9 mouse cellular contexts compared by ENCODE assay signal in genomic region chr6:114737931-114738759, GRCm38 (mm10).
DNase-seq lines count a peak whose midpoint lies in the region; ATAC-seq and TF ChIP-seq lines count a peak whose summit lies in the region.
"Had no signal": no experiment of that assay in that cellular context is flagged by ENCODE, and none has a peak within 500 bp of the region (broad histone marks: within the 10 kb centered on the region; RNA-seq: fewer than 3 reads in every experiment).

No protein-coding gene starts in this region.

- no peak for TF ChIP-seq POLR2A in ES-Bruce4 (IDR thresholded peaks at IDR 0.05; ENCODE audit: insufficient read depth, low read length)

- peak overlapping the region; percentile 57 for H3K4me2 ChIP-seq in hindbrain, postnatal 0 days (ENCODE audit: low read depth, low read length)
- H3K4me2 ChIP-seq in neural tube, embryonic 13.5 days = peak overlapping the region; percentile 65

- TF ChIP-seq EP300 in ES-Bruce4 (IDR thresholded peaks at IDR 0.05; ENCODE audit: insufficient read depth, low read depth, low read length) = no peak

- peak overlapping the region; percentile 53 for H3K9ac ChIP-seq in ES-Bruce4 (ENCODE audit: low read depth, poor library complexity, severe bottlenecking)
- peak overlapping the region; percentile 60 for H3K9ac ChIP-seq in hindbrain, postnatal 0 days (replicated peaks; ENCODE audit: low read length)
- peak overlapping the region; percentile 77 for H3K9ac ChIP-seq in neural tube, embryonic 13.5 days

- no peak for TF ChIP-seq CTCF in ES-Bruce4 (IDR thresholded peaks at IDR 0.05; ENCODE audit: low read depth, low read length)
- no peak for TF ChIP-seq CTCF in hindbrain, postnatal 0 days (IDR thresholded peaks at IDR 0.05; ENCODE audit: low read depth)

- no peaks in the 10 kb centered on the region for H3K4me1 ChIP-seq in ES-Bruce4 (ENCODE audit: control insufficient read depth, insufficient read depth, low read length)
- H3K4me1 ChIP-seq in hindbrain, postnatal 0 days (ENCODE audit: insufficient read depth, low read length) = peaks cover 9% of the 10 kb centered on the region
- peaks cover 19% of the 10 kb centered on the region for H3K4me1 ChIP-seq in neural tube, embryonic 13.5 days (replicated peaks)

- no peaks in the 10 kb centered on the region for H3K36me3 ChIP-seq in ES-Bruce4 (ENCODE audit: control insufficient read depth, insufficient read depth, low read length, poor library complexity, severe bottlenecking)
- H3K36me3 ChIP-seq in hindbrain, postnatal 0 days (ENCODE audit: insufficient read depth, low read length) = no peaks in the 10 kb centered on the region
- peaks cover 36% of the 10 kb centered on the region for H3K36me3 ChIP-seq in neural tube, embryonic 13.5 days

- H3K4me3 ChIP-seq in ES-Bruce4 (ENCODE audit: low read depth, low read length) = peak overlapping the region; percentile 47
- H3K4me3 ChIP-seq in hindbrain, postnatal 0 days (ENCODE audit: low read length) = peak overlapping the region; percentile 23
- peak overlapping the region; percentile 36 for H3K4me3 ChIP-seq in neural tube, embryonic 13.5 days
- H3K4me3 ChIP-seq: erythroblast, embryonic 14.5 days had no signal

- ATAC-seq in hindbrain, postnatal 0 days = peak; percentile 77
- ATAC-seq in neural tube, embryonic 13.5 days (ENCODE audit: low read depth) = peak; percentile 74

- 10% methylated on average over 43 of the region's 46 CpGs for WGBS in hindbrain, postnatal 0 days
- 16% methylated on average over 42 of the region's 46 CpGs for WGBS in neural tube, embryonic 13.5 days

- H3K9me3 ChIP-seq in ES-Bruce4 (replicated peaks; ENCODE audit: control insufficient read depth, insufficient read depth, low read length, poor library complexity, severe bottlenecking) = no peaks in the 10 kb centered on the region
- no peaks in the 10 kb centered on the region for H3K9me3 ChIP-seq in hindbrain, postnatal 0 days (ENCODE audit: low read length)
- 0 out of 2 replicates have a peak, but pooled peaks cover 11% of the 10 kb centered on the region for H3K9me3 ChIP-seq in neural tube, embryonic 13.5 days

- peak; percentile 35 for DNase-seq in gastrocnemius, postnatal 10 days
- no peak for DNase-seq in gastrocnemius, postnatal 36 days
- peak; percentile 40 for DNase-seq in embryo, embryonic 9.5 days (ENCODE audit: extremely low spot score)
- peak; percentile 54 for DNase-seq in hindbrain, postnatal 0 days (ENCODE audit: low spot score)
- no peak for DNase-seq in thymus, postnatal 25 days
- no peak for DNase-seq in kidney, postnatal 25 days

- H3K27ac ChIP-seq in ES-Bruce4 (ENCODE audit: insufficient read depth, low read length) = no peak overlapping the region
- peak overlapping the region; percentile 51; the same call in 1 of the 2 replicates for H3K27ac ChIP-seq in hindbrain, postnatal 0 days
- peak overlapping the region; percentile 54; the same call in 1 of the 2 replicates for H3K27ac ChIP-seq in neural tube, embryonic 13.5 days (replicated peaks)

- H3K27me3 ChIP-seq in ES-Bruce4 (ENCODE audit: control insufficient read depth, insufficient read depth, low read length, poor library complexity, severe bottlenecking) = no peaks in the 10 kb centered on the region
- H3K27me3 ChIP-seq in hindbrain, postnatal 0 days (ENCODE audit: insufficient read depth, low read length) = no peaks in the 10 kb centered on the region
- H3K27me3 ChIP-seq in neural tube, embryonic 13.5 days = peaks cover 2% of the 10 kb centered on the region; the same call in 1 of the 2 replicates

- intact Hi-C loops in gastrocnemius, postnatal 36 days (cut with DNase I) = no loop called here

Comparison
In these comparisons a context has a peak if more than half of its experiments do, and no peak if none do; other contexts are left out.
1. DNase-seq: peak in gastrocnemius, postnatal 10 days (single experiment), embryo, embryonic 9.5 days (single experiment) and hindbrain, postnatal 0 days (single experiment); none in gastrocnemius, postnatal 36 days (0 of 2), thymus, postnatal 25 days (single experiment) and kidney, postnatal 25 days (0 of 2).
2. Peak in every context shown above with its lines, with median percentiles within 50 percentile points of each other: H3K4me3 ChIP-seq and H3K9ac ChIP-seq.